Mouse (Mus musculus): ENCODE results near the gene Olfr1359. TPM values are rescaled to one million over a fixed set of nuclear protein-coding genes. Genes with fewer than 3 reads are reported as not detected.
A peak's percentile ranks its signal among the peaks of the same experiment; 100 is the strongest.
"Not testable (repeated sequence)": the region's sequence is repeated elsewhere in the genome, so short reads cannot be mapped to it uniquely, and the experiment has no call there.

Gene Olfr1359
- polyA plus RNA-seq, 1 experiment from 2014 or later, result not detected

- ATAC-seq, result no peak
- Histone ChIP-seq H3K4me1 (ENCODE audit: insufficient read depth, low read depth, low read length) (peaks cover 8% of the 10 kb centered on the region; the same call in 1 of the 2 replicates), H3K27ac (ENCODE audit: low read length) (no peak overlapping the region), H3K27me3 (replicated peaks; ENCODE audit: insufficient read depth, low read length) (no peaks in the 10 kb centered on the region), H3K9ac (replicated peaks; ENCODE audit: low read depth) (no peak overlapping the region), H3K4me2 (replicated peaks; ENCODE audit: low read depth, low read length) (peak overlapping the region; percentile 60), H3K36me3 (ENCODE audit: insufficient read depth, low read length) (no peaks in the 10 kb centered on the region), H3K4me3 (ENCODE audit: low read depth, low read length) (no peak overlapping the region), H3K9me3 (ENCODE audit: low read length) (no peaks in the 10 kb centered on the region)
- TF ChIP-seq EP300 (IDR thresholded peaks at IDR 0.05) (no peak), CTCF (IDR thresholded peaks at IDR 0.05) (no peak)
- 31% methylated on average over 4 of the region's 4 CpGs for WGBS
- no peak for DNase-seq (ENCODE audit: low spot score)
Measured at GRCm38 (mm10) chr13:21711698-21712097, 13.8 kb downstream of the Olfr1359 start.

GRCm38 (mm10) chr13:21714725-21715124 is 16.8 kb downstream of the Olfr1359 start:
- Histone ChIP-seq H3K9ac (replicated peaks; ENCODE audit: low read depth) (no peak overlapping the region), H3K4me2 (replicated peaks; ENCODE audit: low read depth, low read length) (peak overlapping the region; percentile 67; the same call in 1 of the 2 replicates), H3K27ac (ENCODE audit: low read length) (no peak overlapping the region), H3K27me3 (replicated peaks; ENCODE audit: insufficient read depth, low read length) (no peaks in the 10 kb centered on the region), H3K4me1 (ENCODE audit: insufficient read depth, low read depth, low read length) (peaks cover 17% of the 10 kb centered on the region; the same call in 1 of the 2 replicates), H3K9me3 (ENCODE audit: low read length) (no peaks in the 10 kb centered on the region), H3K36me3 (ENCODE audit: insufficient read depth, low read length) (no peaks in the 10 kb centered on the region), H3K4me3 (ENCODE audit: low read depth, low read length) (no peak overlapping the region)
- TF ChIP-seq CTCF (IDR thresholded peaks at IDR 0.05), result peak; percentile 91
- no peak; the same call in 1 of the 2 replicates for TF ChIP-seq EP300 (IDR thresholded peaks at IDR 0.05)
- ATAC-seq, result no peak
- DNase-seq (ENCODE audit: low spot score), result peak; percentile 87
- WGBS, result under 1% methylated on average over 7 of the region's 7 CpGs

- no peaks in the 10 kb centered on the region for H3K27me3 ChIP-seq (replicated peaks; ENCODE audit: insufficient read depth, low read length)
- H3K4me2 ChIP-seq (replicated peaks; ENCODE audit: low read depth, low read length), result peak overlapping the region; percentile 67
- H3K4me1 ChIP-seq (ENCODE audit: insufficient read depth, low read depth, low read length), result peaks cover 17% of the 10 kb centered on the region; the same call in 1 of the 2 replicates
- TF ChIP-seq EP300 (IDR thresholded peaks at IDR 0.05), result no peak
- peak overlapping the region; percentile 35 for H3K4me3 ChIP-seq (ENCODE audit: low read depth, low read length)
- no peaks in the 10 kb centered on the region for H3K36me3 ChIP-seq (ENCODE audit: insufficient read depth, low read length)
- under 1% methylated on average over 19 of the region's 22 CpGs for WGBS
- peak; percentile 38 for DNase-seq (ENCODE audit: low spot score)
- ATAC-seq, result no peak
- no peak overlapping the region for H3K27ac ChIP-seq (ENCODE audit: low read length)
- no peak overlapping the region for H3K9ac ChIP-seq (replicated peaks; ENCODE audit: low read depth)
- H3K9me3 ChIP-seq (ENCODE audit: low read length), result no peaks in the 10 kb centered on the region
Measured at GRCm38 (mm10) chr13:21715131-21715863, 17.4 kb downstream of the Olfr1359 start.

GRCm38 (mm10) chr13:21715864-21716539 is 18.1 kb downstream of the Olfr1359 start, which contains the start of the genes Hist1h2bl and Hist1h2ai:
Gene Hist1h2bl, minus strand, starts transcription at chr13:21716143.
Gene Hist1h2ai, plus strand, starts transcription at chr13:21716422.
- TF ChIP-seq EP300 (IDR thresholded peaks at IDR 0.05), result peak; percentile 51; the same call in 1 of the 2 replicates
- ATAC-seq (peak; percentile 94), DNase-seq (ENCODE audit: low spot score) (peak; percentile 98)
- H3K36me3 ChIP-seq (ENCODE audit: insufficient read depth, low read length); H3K27me3 ChIP-seq (replicated peaks; ENCODE audit: insufficient read depth, low read length); H3K9me3 ChIP-seq (ENCODE audit: low read length): not testable (repeated sequence)
- 2% methylated on average over 24 of the region's 50 CpGs for WGBS
- Histone ChIP-seq H3K4me1 (ENCODE audit: insufficient read depth, low read depth, low read length) (peaks cover 17% of the 10 kb centered on the region; the same call in 1 of the 2 replicates), H3K4me3 (ENCODE audit: low read depth, low read length) (peak within 1 kb of the TSS; percentile 35), H3K27ac (ENCODE audit: low read length) (peak within 1 kb of the TSS; percentile 79), H3K4me2 (replicated peaks; ENCODE audit: low read depth, low read length) (peak within 1 kb of the TSS; percentile 67), H3K9ac (replicated peaks; ENCODE audit: low read depth) (peak within 1 kb of the TSS; percentile 39)

GRCm38 (mm10) chr13:21716540-21717391 is 18.9 kb downstream of the Olfr1359 start:
- peak overlapping the region; percentile 79 for H3K27ac ChIP-seq (ENCODE audit: low read length)
- H3K9ac ChIP-seq (replicated peaks; ENCODE audit: low read depth), result peak overlapping the region; percentile 39
- H3K27me3 ChIP-seq (replicated peaks; ENCODE audit: insufficient read depth, low read length); H3K9me3 ChIP-seq (ENCODE audit: low read length); H3K36me3 ChIP-seq (ENCODE audit: insufficient read depth, low read length): not testable (repeated sequence)
- H3K4me3 ChIP-seq (ENCODE audit: low read depth, low read length), result peak overlapping the region; percentile 35
- ATAC-seq, result peak; percentile 30
- peak overlapping the region; percentile 67 for H3K4me2 ChIP-seq (replicated peaks; ENCODE audit: low read depth, low read length)
- peak; percentile 58 for DNase-seq (ENCODE audit: low spot score)
- H3K4me1 ChIP-seq (ENCODE audit: insufficient read depth, low read depth, low read length), result peaks cover 17% of the 10 kb centered on the region; the same call in 1 of the 2 replicates
- 0% methylated on average over 9 of the region's 38 CpGs for WGBS

GRCm38 (mm10) chr13:21717397-21718357 is 19.8 kb downstream of the Olfr1359 start, which contains the start of gene Hist1h3h:
Gene Hist1h3h, plus strand, starts transcription at chr13:21717659.
- H3K4me3 ChIP-seq (ENCODE audit: low read depth, low read length), result peak within 1 kb of the TSS; percentile 35
- ATAC-seq, result peak; percentile 38
- H3K4me1 ChIP-seq (ENCODE audit: insufficient read depth, low read depth, low read length), result peaks cover 17% of the 10 kb centered on the region; the same call in 1 of the 2 replicates
- not testable (repeated sequence) for H3K27me3 ChIP-seq (replicated peaks; ENCODE audit: insufficient read depth, low read length); H3K36me3 ChIP-seq (ENCODE audit: insufficient read depth, low read length); H3K9me3 ChIP-seq (ENCODE audit: low read length)
- H3K9ac ChIP-seq (replicated peaks; ENCODE audit: low read depth), result peak within 1 kb of the TSS; percentile 39
- DNase-seq (ENCODE audit: low spot score), result peak; percentile 93
- peak within 1 kb of the TSS; percentile 79 for H3K27ac ChIP-seq (ENCODE audit: low read length)
- peak within 1 kb of the TSS; percentile 67 for H3K4me2 ChIP-seq (replicated peaks; ENCODE audit: low read depth, low read length)
- WGBS, result under 1% methylated on average over 25 of the region's 56 CpGs

Measured in lung, postnatal 0 days (tissue).